Mouse (Mus musculus) liver, postnatal 0 days (tissue): ENCODE results near the gene Dpyd.

Experiments
- CTCF ChIP-seq: sonication (generic); IDR thresholded peaks from 2 replicates; pipeline ENCODE4 v1.5.1; 2016; ENCODE audit warnings: antibody characterized with exemption, low read depth
- EP300 ChIP-seq: IDR thresholded peaks from 2 replicates; pipeline ENCODE4 v1.6.1; 2016; ENCODE audit warnings: antibody characterized with exemption, low read depth, mild to moderate bottlenecking

- TF ChIP-seq CTCF = peak; percentile 42
- no peak for TF ChIP-seq EP300
Observed at GRCm38 (mm10) chr3:118680803-118681202, 118.9 kb downstream of the Dpyd start.
